In genomic region chr15:100108071-100108782, GRCm38 (mm10) we compare ENCODE assay signal across 13 mouse cellular contexts.
A peak's percentile ranks its signal among the peaks of the same experiment; 100 is the strongest.
DNase-seq lines count a peak whose midpoint lies in the region; TF ChIP-seq lines count a peak whose summit lies in the region.
"Had no signal": no experiment of that assay in that cellular context is flagged by ENCODE, and none has a peak within 500 bp of the region (broad histone marks: within the 10 kb centered on the region; RNA-seq: fewer than 3 reads in every experiment).

No protein-coding gene starts in this region.

- no peak overlapping the region for H3K4me3 ChIP-seq in layer of hippocampus, adult 2 months
- H3K4me3 ChIP-seq in C2C12 (ENCODE audit: insufficient read depth, poor library complexity, severe bottlenecking): peak overlapping the region; percentile 15
- H3K4me3 ChIP-seq: forebrain, embryonic 15.5 days; hindbrain, embryonic 13.5 days; megakaryocyte, embryonic 14.5 days had no signal

- H3K79me3 ChIP-seq in C2C12 (ENCODE audit: low read depth): peaks cover 5% of the 10 kb centered on the region

- H3ac ChIP-seq in C2C12 (ENCODE audit: control insufficient read depth, insufficient read length, low read depth): no peak overlapping the region

- peaks cover 43% of the 10 kb centered on the region for H3K79me2 ChIP-seq in C2C12 (ENCODE audit: control insufficient read depth, insufficient read depth)

- H3K36me3 ChIP-seq in C2C12 (ENCODE audit: control insufficient read depth, insufficient read depth): no peaks in the 10 kb centered on the region
- H3K36me3 ChIP-seq: forebrain, embryonic 15.5 days; hindbrain, embryonic 13.5 days had no signal

- peak overlapping the region; percentile 15; the same call in 1 of the 2 replicates for H3K27ac ChIP-seq in layer of hippocampus, adult 2 months
- H3K27ac ChIP-seq: forebrain, embryonic 15.5 days; hindbrain, embryonic 13.5 days had no signal

- TF ChIP-seq CTCF in layer of hippocampus, adult 2 months (conservative IDR thresholded peaks at IDR 0.05): no peak
- TF ChIP-seq CTCF in C2C12 (IDR thresholded peaks at IDR 0.05; ENCODE audit: control insufficient read depth, insufficient read depth, insufficient read length): no peak

- peak; percentile 36 for DNase-seq in gastrocnemius, adult 18-20 months (ENCODE audit: low spot score)
- no peak for DNase-seq in gastrocnemius, postnatal 25 days
- no peak for DNase-seq in layer of hippocampus, adult 2 months (ENCODE audit: low spot score in 2 of 2)
- DNase-seq in layer of hippocampus, postnatal 25 days (ENCODE audit: extremely low spot score in 1 of 2, low spot score in 1 of 2): no peak
- peak; percentile 86 for DNase-seq in brain, adult 2 months (ENCODE audit: low read depth, low spot score)
- no peak for DNase-seq in retina, embryonic 14.5 days (ENCODE audit: low spot score)
- DNase-seq: kidney, adult 18-20 months; retina, postnatal 1 day; thymus, postnatal 25 days had no signal

- H3K27me3 ChIP-seq in C2C12 (ENCODE audit: control insufficient read depth, insufficient read depth, insufficient read length): no peaks in the 10 kb centered on the region
- H3K27me3 ChIP-seq: forebrain, embryonic 15.5 days; hindbrain, embryonic 13.5 days had no signal

TF ChIP-seq in C2C12, 6 proteins besides CTCF, POLR2A, EP300 and RAD21:
- TF ChIP-seq CEBPB (IDR thresholded peaks at IDR 0.05; ENCODE audit: low read depth) (peak; percentile 33), MYOD1 (IDR thresholded peaks at IDR 0.05; ENCODE audit: control insufficient read depth, insufficient read length, low read depth) (peak; percentile 69), MYOG (IDR thresholded peaks at IDR 0.05; ENCODE audit: control insufficient read depth, extremely low read depth, insufficient read length) (no peak), USF1 (IDR thresholded peaks at IDR 0.05; ENCODE audit: low read depth) (no peak), MAX (IDR thresholded peaks at IDR 0.05) (peak; percentile 65), FOSL1 (IDR thresholded peaks at IDR 0.05; ENCODE audit: insufficient read depth, low read length, poor library complexity, severe bottlenecking) (no peak)
TF ChIP-seq in C2C12: peak in this region for 3.

Comparison
In these comparisons a context has a peak if more than half of its experiments do, and no peak if none do; other contexts are left out.
1. DNase-seq: peak in gastrocnemius, adult 18-20 months (single experiment) and brain, adult 2 months (single experiment); none in gastrocnemius, postnatal 25 days (single experiment), layer of hippocampus, adult 2 months (0 of 2), layer of hippocampus, postnatal 25 days (0 of 2) and retina, embryonic 14.5 days (single experiment).